Mouse (Mus musculus): Measurements from ENCODE around the gene Pacsin2. TPM values are rescaled to one million over a fixed set of nuclear protein-coding genes. Genes with fewer than 3 reads are reported as not detected.

Pacsin2 gene
- polyA plus RNA-seq (2015; fragmentation: Nextera tagmentation; extraction: Ambion mirVana): 32.0 and 50.9 TPM in 2 replicates

DNA sequence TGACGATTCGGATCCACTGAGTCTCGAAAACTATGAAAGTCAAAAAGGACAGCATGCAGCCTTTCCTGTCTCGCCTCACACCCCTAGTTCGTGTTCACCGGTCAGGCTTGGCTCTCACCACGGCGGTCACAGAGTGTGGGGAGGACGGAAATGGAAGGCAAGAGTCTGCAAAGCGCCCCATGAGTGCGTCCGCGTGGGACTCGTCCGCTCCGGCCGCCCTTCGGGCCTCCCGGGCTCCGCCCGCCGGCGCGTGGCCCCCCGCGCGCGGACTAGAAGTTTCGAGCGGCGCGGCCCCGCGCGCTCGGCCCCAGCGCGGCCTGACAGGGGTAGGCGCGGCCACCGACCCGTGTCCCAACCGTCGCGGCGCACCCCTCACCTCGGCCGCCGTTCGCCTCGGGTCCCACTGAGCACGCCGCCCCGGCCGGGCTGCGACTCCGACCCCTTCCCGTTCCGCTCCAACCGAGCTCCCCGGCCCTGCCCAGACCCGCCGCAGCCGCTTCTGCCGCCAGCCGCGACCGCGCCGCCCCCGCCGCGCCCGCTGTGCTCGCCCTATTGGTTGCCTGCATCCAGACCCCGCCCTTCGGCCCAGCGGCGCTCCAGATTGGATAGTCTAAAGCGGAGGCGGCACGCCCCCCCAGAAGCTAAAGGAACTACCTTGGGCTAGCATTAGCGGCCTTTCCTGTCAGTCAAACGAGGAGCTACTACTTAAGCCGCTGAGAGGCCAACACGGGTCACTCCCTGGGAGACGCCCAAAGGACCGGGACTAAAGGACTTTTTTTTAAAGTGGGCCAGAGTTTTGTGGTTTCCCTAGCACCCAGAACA is at the start of gene Pacsin2:
Gene Pacsin2, minus strand, starts transcription at position 524 of the 822 bp plus-strand sequence.

DNA sequence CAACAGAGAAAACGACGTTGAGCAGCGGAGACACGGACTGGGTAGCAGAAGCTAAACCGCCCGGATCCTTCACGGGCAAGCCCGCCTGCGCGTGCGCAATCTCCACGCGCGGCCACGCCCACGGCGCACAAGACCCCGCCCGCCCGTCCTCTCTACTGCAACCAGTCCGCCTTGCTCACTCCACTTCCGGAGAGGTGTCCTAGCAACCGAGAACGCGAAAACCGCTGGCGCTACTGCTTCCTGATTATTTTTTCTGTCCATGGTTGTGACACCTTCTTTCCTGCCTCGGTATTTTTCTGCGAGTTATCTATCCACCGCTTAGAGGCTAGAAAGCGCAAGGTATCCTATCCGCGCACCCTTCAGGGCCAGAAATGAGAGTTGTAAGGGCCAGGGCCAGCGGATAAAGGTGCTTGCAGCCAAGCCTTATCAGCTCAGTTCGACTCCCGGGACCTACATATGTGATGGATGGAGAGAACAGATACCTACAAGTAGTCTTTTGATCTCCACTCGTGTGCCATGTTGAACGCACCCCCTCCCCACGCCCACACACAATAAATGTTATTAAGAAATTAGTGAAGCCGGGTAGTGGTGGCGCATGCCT is 46.5 kb upstream of the Pacsin2 start, which contains the start of gene Ttll1:
Gene Ttll1, minus strand, starts transcription at position 89 of the 601 bp plus-strand sequence.

DNA sequence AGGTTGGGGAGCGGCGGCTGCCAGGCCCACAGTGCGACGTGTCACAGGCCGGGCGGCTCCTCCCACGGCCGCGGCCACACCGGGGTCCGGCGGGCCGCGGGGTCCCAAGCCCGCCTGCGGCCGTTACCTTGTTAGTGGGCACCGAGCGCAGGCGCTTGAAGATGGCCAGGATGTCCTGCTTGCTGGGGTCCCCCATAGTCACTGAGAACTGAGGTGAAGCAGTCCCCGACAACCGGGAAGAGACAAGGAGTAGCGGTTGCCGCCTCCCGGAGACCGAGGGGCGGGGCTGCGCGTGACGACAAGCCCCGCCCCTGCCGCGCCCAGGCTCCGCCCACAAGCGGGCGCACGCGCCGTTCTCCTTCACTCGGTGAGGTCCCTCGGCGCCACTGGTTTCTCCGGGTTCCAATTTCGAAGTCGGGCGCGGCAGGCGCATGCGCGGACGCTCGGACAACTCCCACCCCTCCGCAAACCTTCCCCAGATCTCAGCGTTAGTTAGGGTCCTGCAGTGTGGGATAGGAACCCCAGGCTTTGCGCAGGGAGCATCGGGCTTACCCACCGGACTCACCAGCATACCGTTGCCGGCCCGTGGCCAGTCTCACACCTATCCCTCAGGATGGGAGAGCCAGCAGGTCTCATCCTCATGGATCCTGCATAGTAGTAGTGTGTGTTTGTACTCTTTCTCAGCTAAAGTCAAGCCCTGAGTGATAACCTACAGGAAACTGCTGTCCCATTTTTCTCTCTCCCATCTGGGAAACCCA is 114.3 kb downstream of the Pacsin2 start, which contains the start of gene Arfgap3:
Gene Arfgap3, minus strand, starts transcription at position 294 of the 758 bp plus-strand sequence.

Other genes starting within 250 kb of the Pacsin2 start
- 12.4 and 16.4 TPM in 2 replicates for gene A4galt, start 212.8 kb downstream of the Pacsin2 start, polyA plus RNA-seq (2015; fragmentation: Nextera tagmentation; extraction: Ambion mirVana)
- gene Arfgap3, start 114.4 kb downstream of the Pacsin2 start, polyA plus RNA-seq (2015; fragmentation: Nextera tagmentation; extraction: Ambion mirVana): 38.9 and 53.5 TPM in 2 replicates
- gene Ttll1, start 46.3 kb upstream of the Pacsin2 start, polyA plus RNA-seq (2015; fragmentation: Nextera tagmentation; extraction: Ambion mirVana): 20.5 and 26.8 TPM in 2 replicates
- gene Bik, start 62.3 kb upstream of the Pacsin2 start, polyA plus RNA-seq (2015; fragmentation: Nextera tagmentation; extraction: Ambion mirVana): 11.2 and 13.7 TPM in 2 replicates
- gene Tspo, start 99.0 kb upstream of the Pacsin2 start, polyA plus RNA-seq (2015; fragmentation: Nextera tagmentation; extraction: Ambion mirVana): 876 and 914 TPM in 2 replicates
- 50.0 and 52.9 TPM in 2 replicates for gene Mcat, start 99.2 kb upstream of the Pacsin2 start, polyA plus RNA-seq (2015; fragmentation: Nextera tagmentation; extraction: Ambion mirVana)
- gene Ttll12, start 130.6 kb upstream of the Pacsin2 start, polyA plus RNA-seq (2015; fragmentation: Nextera tagmentation; extraction: Ambion mirVana): 17.1 and 22.6 TPM in 2 replicates

Data from adrenal gland, postnatal 0 days (tissue).